Mouse (Mus musculus) G1E (cell line): ENCODE data around the gene Ube4b.

Source experiments
- CTCF ChIP-seq: IDR thresholded peaks from 2 replicates; pipeline ENCODE4 v1.5.1; 2012; ENCODE audit warnings: low read depth, low read length, inconsistent platforms, mixed read lengths
- GATA1 ChIP-seq: IDR thresholded peaks from 2 replicates; pipeline ENCODE4 v1.6.1; 2012; ENCODE audit warnings: borderline replicate concordance, low read length, inconsistent platforms, mixed read lengths
- GATA2 ChIP-seq: IDR thresholded peaks from 2 replicates; pipeline ENCODE4 v1.6.1; 2012; ENCODE audit warnings: low read depth, low read length, inconsistent platforms, borderline replicate concordance
- POLR2AphosphoS5 ChIP-seq: IDR thresholded peaks from 2 replicates; pipeline ENCODE4 v1.6.1; 2012; ENCODE audit warnings: low read depth, low read length, inconsistent platforms; ENCODE audit not compliant: insufficient replicate concordance

- TF ChIP-seq CTCF (no peak), GATA1 (no peak), POLR2AphosphoS5 (no peak), GATA2 (no peak)
Measured at GRCm38 (mm10) chr4:149339426-149340214, 86.9 kb downstream of the Ube4b start.
